Mouse (Mus musculus): ENCODE measurements around the gene Gm21994. TPM values are rescaled to one million over a fixed set of nuclear protein-coding genes. Genes with fewer than 3 reads are reported as not detected.

Gm21994 gene
- polyA plus RNA-seq (2014; fragmentation: Illumina TruSeq; extraction: RNeasy Lipid Tissue Mini Kit (QIAGEN cat#74804); ENCODE audit: low replicate concordance) = 23.4 TPM

DNA sequence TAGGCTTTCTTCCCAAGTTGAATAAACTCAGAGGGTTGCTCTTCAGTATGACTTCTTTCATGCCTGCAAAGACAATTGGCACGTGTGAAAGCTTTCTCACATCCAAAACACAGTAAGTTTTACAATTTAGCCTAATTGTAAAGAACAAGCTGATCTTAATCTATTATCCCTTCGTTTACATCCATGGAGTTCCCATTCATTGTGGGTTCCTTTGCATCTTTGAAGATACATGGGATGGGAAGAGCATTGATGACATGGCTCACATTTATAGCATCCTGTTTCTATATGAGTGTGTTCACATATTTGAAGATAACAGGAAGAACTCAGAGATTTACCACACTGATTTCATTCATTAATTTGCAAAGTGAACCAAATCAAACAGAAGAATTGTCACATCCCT is at the start of gene Gm21994:
Gene Gm21994 (minus strand): TSS at position 101 of the 400 bp plus-strand sequence.

DNA sequence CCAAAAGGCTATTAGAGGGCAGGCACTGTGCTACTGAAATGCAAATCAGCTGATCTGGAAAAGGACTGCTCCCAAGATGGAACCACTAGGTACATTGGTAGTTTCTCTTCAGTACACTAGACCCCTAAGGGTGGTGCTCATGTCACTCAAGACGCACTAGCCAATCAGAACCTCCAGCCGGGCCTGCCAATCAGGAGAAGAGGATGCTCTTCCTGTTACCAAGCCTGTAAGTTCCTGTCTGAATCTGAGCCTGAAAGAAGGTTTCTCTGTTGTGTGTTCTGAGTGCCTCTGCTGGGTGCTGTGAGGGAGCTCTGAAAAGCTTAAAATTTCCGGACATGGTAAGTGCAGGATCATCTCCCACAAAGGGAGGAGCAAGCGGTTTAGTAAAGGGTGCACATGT is 1.9 kb upstream of the Gm21994 start, which contains the start of gene Gm14124:
Gene Gm14124 (plus strand): TSS at position 227 of the 400 bp plus-strand sequence.

DNA sequence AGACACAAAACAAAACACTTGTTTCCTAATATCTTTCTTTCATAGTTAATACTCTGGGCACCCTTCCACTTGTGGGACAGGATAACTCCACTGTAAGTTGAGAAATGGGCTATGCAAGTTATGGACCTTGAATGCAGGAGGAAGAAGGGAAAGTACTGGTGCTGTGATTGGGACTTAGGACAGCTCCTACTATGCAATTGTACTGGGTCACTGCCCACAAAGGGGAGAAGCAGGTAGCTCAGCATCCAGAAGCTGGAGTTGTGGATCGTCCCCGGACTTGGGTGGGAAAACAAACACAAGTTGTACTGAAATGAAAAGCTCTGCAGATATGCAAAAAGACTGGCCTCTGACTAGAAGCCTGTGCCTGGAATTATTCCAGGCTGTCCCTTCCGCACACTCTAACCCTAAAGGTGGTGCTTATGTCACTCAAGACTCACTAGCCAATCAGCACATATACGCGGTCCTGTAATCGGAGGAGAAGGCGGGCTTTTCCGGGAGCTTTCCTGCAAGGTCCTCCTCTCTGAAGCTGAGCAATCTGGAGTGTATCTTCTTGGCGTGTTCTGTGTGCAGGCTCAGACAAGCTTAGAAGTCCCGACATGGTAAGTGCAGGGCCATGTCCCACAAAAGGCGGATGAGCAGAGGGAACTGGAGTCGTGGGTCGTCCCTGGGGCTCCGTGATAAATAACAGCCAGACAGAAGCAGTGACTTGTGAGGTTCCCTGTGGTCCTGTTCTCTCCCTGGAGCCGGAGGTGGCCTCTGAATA is 37.6 kb downstream of the Gm21994 start, which contains the start of gene Zfp937:
Gene Zfp937 (plus strand): TSS at position 474 of the 763 bp plus-strand sequence.

Other genes starting within 250 kb of the Gm21994 start
- gene Zfp120, start 118.9 kb downstream of the Gm21994 start, polyA plus RNA-seq (2014; fragmentation: Illumina TruSeq; extraction: RNeasy Lipid Tissue Mini Kit (QIAGEN cat#74804); ENCODE audit: low replicate concordance) = 57.8 TPM
- not detected for gene Gm10770, start 75.9 kb downstream of the Gm21994 start, polyA plus RNA-seq (2014; fragmentation: Illumina TruSeq; extraction: RNeasy Lipid Tissue Mini Kit (QIAGEN cat#74804); ENCODE audit: low replicate concordance)
- not detected for gene Gm14139, start 73.8 kb downstream of the Gm21994 start, polyA plus RNA-seq (2014; fragmentation: Illumina TruSeq; extraction: RNeasy Lipid Tissue Mini Kit (QIAGEN cat#74804); ENCODE audit: low replicate concordance)
- gene Zfp937, start 37.5 kb downstream of the Gm21994 start, polyA plus RNA-seq (2014; fragmentation: Illumina TruSeq; extraction: RNeasy Lipid Tissue Mini Kit (QIAGEN cat#74804); ENCODE audit: low replicate concordance) = 45.8 TPM
- not detected for gene Gm14124, start 1.9 kb upstream of the Gm21994 start, polyA plus RNA-seq (2014; fragmentation: Illumina TruSeq; extraction: RNeasy Lipid Tissue Mini Kit (QIAGEN cat#74804); ENCODE audit: low replicate concordance)
- 3.2 TPM for gene Gm10130, start 68.1 kb upstream of the Gm21994 start, polyA plus RNA-seq (2014; fragmentation: Illumina TruSeq; extraction: RNeasy Lipid Tissue Mini Kit (QIAGEN cat#74804); ENCODE audit: low replicate concordance)
- gene 3300002I08Rik, start 107.2 kb upstream of the Gm21994 start, polyA plus RNA-seq (2014; fragmentation: Illumina TruSeq; extraction: RNeasy Lipid Tissue Mini Kit (QIAGEN cat#74804); ENCODE audit: low replicate concordance) = 22.3 TPM
- 53.3 TPM for gene Zfp442, start 195.9 kb upstream of the Gm21994 start, polyA plus RNA-seq (2014; fragmentation: Illumina TruSeq; extraction: RNeasy Lipid Tissue Mini Kit (QIAGEN cat#74804); ENCODE audit: low replicate concordance)
- not detected for gene Zfp345, start 229.5 kb upstream of the Gm21994 start, polyA plus RNA-seq (2014; fragmentation: Illumina TruSeq; extraction: RNeasy Lipid Tissue Mini Kit (QIAGEN cat#74804); ENCODE audit: low replicate concordance)